Mouse (Mus musculus): ENCODE results near the gene Sco1.

DNA sequence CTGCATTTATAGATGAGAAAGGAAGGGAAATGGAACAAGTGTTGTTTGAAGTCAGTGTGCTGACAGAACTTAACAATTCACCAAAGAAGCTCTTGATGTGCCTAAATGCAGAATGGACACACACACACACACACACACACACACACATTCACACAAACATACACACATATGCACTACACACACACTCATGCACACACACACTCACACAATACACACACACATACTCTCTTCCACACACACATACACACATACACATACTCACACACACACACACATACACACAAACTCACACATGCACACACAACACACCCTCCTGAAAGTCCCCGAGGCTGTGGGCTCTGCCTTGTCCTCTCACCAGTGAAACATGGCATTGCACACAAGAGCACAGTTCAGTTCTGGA is 51.8 kb downstream of the Sco1 start:
- no peak for TF ChIP-seq CTCF (IDR thresholded peaks at IDR 0.05; ENCODE audit: borderline replicate concordance, insufficient read depth, low read length)
- TF ChIP-seq POLR2A (IDR thresholded peaks at IDR 0.05; ENCODE audit: low read depth, low read length), result no peak
